Comparison of ENCODE assay signal across 10 mouse cellular contexts in genomic region chr10:41832191-41832590, GRCm38 (mm10). TPM values are rescaled to one million over a fixed set of nuclear protein-coding genes. Genes with fewer than 3 reads are reported as not detected.
A peak's percentile ranks its signal among the peaks of the same experiment; 100 is the strongest.
DNase-seq lines count a peak whose midpoint lies in the region; ATAC-seq and TF ChIP-seq lines count a peak whose summit lies in the region.
"Had no signal": no experiment of that assay in that cellular context is flagged by ENCODE, and none has a peak within 500 bp of the region (broad histone marks: within the 10 kb centered on the region; RNA-seq: fewer than 3 reads in every experiment).

No protein-coding gene starts in this region.

- peak; percentile 30 for DNase-seq in adrenal gland, postnatal 14 days
- DNase-seq in adrenal gland, postnatal 4 days (ENCODE audit: low spot score in 2 of 2): no peak
- DNase-seq in kidney, postnatal 0 days (ENCODE audit: low spot score): peak; percentile 78
- no peak for DNase-seq in kidney, postnatal 25 days
- peak; percentile 73 for DNase-seq in skeletal muscle tissue, adult 2 months (ENCODE audit: low read depth, low spot score)
- DNase-seq: kidney, postnatal 10 days had no signal

- peaks cover 3% of the 10 kb centered on the region; the same call in 1 of the 2 replicates for H3K4me1 ChIP-seq in kidney, postnatal 0 days (replicated peaks; ENCODE audit: insufficient read depth, low read length)
- H3K4me1 ChIP-seq in embryonic facial prominence, embryonic 15.5 days: peaks cover 11% of the 10 kb centered on the region
- H3K4me1 ChIP-seq in intestine, embryonic 15.5 days (replicated peaks): no peaks in the 10 kb centered on the region
- peaks cover 3% of the 10 kb centered on the region for H3K4me1 ChIP-seq in hindbrain, embryonic 16.5 days (ENCODE audit: control insufficient read depth, insufficient read depth, low read depth, low read length)

- no peak for TF ChIP-seq CTCF in kidney, postnatal 0 days (IDR thresholded peaks at IDR 0.05; ENCODE audit: low read depth)

- H3K27ac ChIP-seq in kidney, postnatal 0 days: no peak overlapping the region
- 0 out of 2 replicates have a peak overlapping the region, but pooled peaks have one; percentile 11 for H3K27ac ChIP-seq in embryonic facial prominence, embryonic 15.5 days (replicated peaks)
- H3K27ac ChIP-seq in intestine, embryonic 15.5 days: no peak overlapping the region
- H3K27ac ChIP-seq in hindbrain, embryonic 16.5 days (ENCODE audit: low read depth, low read length): no peak overlapping the region

- H3K4me3 ChIP-seq in kidney, postnatal 0 days (replicated peaks; ENCODE audit: low read depth, low read length): no peak overlapping the region
- no peak overlapping the region for H3K4me3 ChIP-seq in embryonic facial prominence, embryonic 15.5 days (replicated peaks)
- H3K4me3 ChIP-seq in intestine, embryonic 15.5 days (replicated peaks): no peak overlapping the region
- no peak overlapping the region for H3K4me3 ChIP-seq in hindbrain, embryonic 16.5 days (ENCODE audit: low read length)

- no peaks in the 10 kb centered on the region for H3K36me3 ChIP-seq in kidney, postnatal 0 days (ENCODE audit: insufficient read depth, low read length)
- no peaks in the 10 kb centered on the region for H3K36me3 ChIP-seq in embryonic facial prominence, embryonic 15.5 days
- H3K36me3 ChIP-seq in intestine, embryonic 15.5 days: no peaks in the 10 kb centered on the region
- H3K36me3 ChIP-seq in hindbrain, embryonic 16.5 days (ENCODE audit: control insufficient read depth, insufficient read depth, low read length): 0 out of 2 replicates have a peak, but pooled peaks cover 2% of the 10 kb centered on the region

- H3K4me2 ChIP-seq in kidney, postnatal 0 days (ENCODE audit: low read length): no peak overlapping the region
- H3K4me2 ChIP-seq in embryonic facial prominence, embryonic 15.5 days (replicated peaks): no peak overlapping the region
- H3K4me2 ChIP-seq in intestine, embryonic 15.5 days (replicated peaks): no peak overlapping the region
- no peak overlapping the region for H3K4me2 ChIP-seq in hindbrain, embryonic 16.5 days (ENCODE audit: low read length)

- no peak overlapping the region for H3K9ac ChIP-seq in kidney, postnatal 0 days (ENCODE audit: low read depth, low read length)
- no peak overlapping the region for H3K9ac ChIP-seq in embryonic facial prominence, embryonic 15.5 days
- no peak overlapping the region for H3K9ac ChIP-seq in intestine, embryonic 15.5 days
- no peak overlapping the region for H3K9ac ChIP-seq in hindbrain, embryonic 16.5 days (ENCODE audit: low read depth, low read length)

- 34% methylated on average over 6 of the region's 6 CpGs for WGBS in kidney, postnatal 0 days
- WGBS in embryonic facial prominence, embryonic 15.5 days: 35% methylated on average over 6 of the region's 6 CpGs
- WGBS in intestine, embryonic 15.5 days: 70% methylated on average over 6 of the region's 6 CpGs
- WGBS in hindbrain, embryonic 16.5 days: 74% methylated on average over 6 of the region's 6 CpGs

- H3K9me3 ChIP-seq in kidney, postnatal 0 days (replicated peaks; ENCODE audit: low read length): no peaks in the 10 kb centered on the region
- no peaks in the 10 kb centered on the region for H3K9me3 ChIP-seq in embryonic facial prominence, embryonic 15.5 days (replicated peaks)
- no peaks in the 10 kb centered on the region for H3K9me3 ChIP-seq in intestine, embryonic 15.5 days
- H3K9me3 ChIP-seq in hindbrain, embryonic 16.5 days (ENCODE audit: control insufficient read depth, low read length): no peaks in the 10 kb centered on the region

- 0 out of 2 replicates have a peak, but pooled peaks have one; percentile 46 for ATAC-seq in kidney, postnatal 0 days (replicated peaks; ENCODE audit: low FRiP score, low read depth)
- no peak; the same call in 1 of the 2 replicates for ATAC-seq in embryonic facial prominence, embryonic 15.5 days (ENCODE audit: insufficient number of reproducible peaks, low FRiP score, low TSS enrichment, low read depth)
- ATAC-seq in intestine, embryonic 15.5 days: no peak
- no peak for ATAC-seq in hindbrain, embryonic 16.5 days
- ATAC-seq: forebrain, embryonic 14.5 days had no signal

- no peaks in the 10 kb centered on the region for H3K27me3 ChIP-seq in kidney, postnatal 0 days (ENCODE audit: insufficient read depth, low read length)
- H3K27me3 ChIP-seq in embryonic facial prominence, embryonic 15.5 days: no peaks in the 10 kb centered on the region
- H3K27me3 ChIP-seq in intestine, embryonic 15.5 days (replicated peaks): no peaks in the 10 kb centered on the region
- H3K27me3 ChIP-seq in hindbrain, embryonic 16.5 days (replicated peaks; ENCODE audit: control insufficient read depth, insufficient read depth, low read length): no peaks in the 10 kb centered on the region

RNA-seq across cellular contexts. Expression of gene Sesn1, which starts 22.5 kb away (rescaled TPM):
- total RNA-seq in adrenal gland, postnatal 14 days (2021): 19.0 and 32.0 TPM in 2 replicates
- total RNA-seq in adrenal gland, postnatal 4 days (2021): 10 to 100 TPM; 31.1 to 35.5 TPM
- polyA plus RNA-seq in kidney, postnatal 0 days (2015; fragmentation: Nextera tagmentation; extraction: Ambion mirVana): 35.3 and 36.1 TPM in 2 replicates
- polyA plus RNA-seq in embryonic facial prominence, embryonic 15.5 days (2015; fragmentation: Nextera tagmentation; extraction: Ambion mirVana): 47.7 and 49.1 TPM in 2 replicates
- 29.3 and 31.7 TPM in 2 replicates for polyA plus RNA-seq in intestine, embryonic 15.5 days (2015; fragmentation: Nextera tagmentation; extraction: Ambion mirVana)
- 41.0 and 41.2 TPM in 2 replicates for polyA plus RNA-seq in hindbrain, embryonic 16.5 days (2015; fragmentation: Nextera tagmentation; extraction: Ambion mirVana)

RNA-seq across cellular contexts. Expression of gene Cep57l1, which starts 22.5 kb away (rescaled TPM):
- total RNA-seq in adrenal gland, postnatal 14 days (2021): 8.9 and 9.3 TPM in 2 replicates
- 10 to 100 TPM; 16.6 to 18.2 TPM for total RNA-seq in adrenal gland, postnatal 4 days (2021)
- 10.1 and 10.9 TPM in 2 replicates for polyA plus RNA-seq in kidney, postnatal 0 days (2015; fragmentation: Nextera tagmentation; extraction: Ambion mirVana)
- 23.9 and 24.5 TPM in 2 replicates for polyA plus RNA-seq in embryonic facial prominence, embryonic 15.5 days (2015; fragmentation: Nextera tagmentation; extraction: Ambion mirVana)
- polyA plus RNA-seq in intestine, embryonic 15.5 days (2015; fragmentation: Nextera tagmentation; extraction: Ambion mirVana): 17.4 and 19.4 TPM in 2 replicates
- 14.3 and 15.7 TPM in 2 replicates for polyA plus RNA-seq in hindbrain, embryonic 16.5 days (2015; fragmentation: Nextera tagmentation; extraction: Ambion mirVana)

Comparison
In these comparisons a context has a peak if more than half of its experiments do, and no peak if none do; other contexts are left out.
1. DNase-seq: peak in adrenal gland, postnatal 14 days (single experiment), kidney, postnatal 0 days (single experiment) and skeletal muscle tissue, adult 2 months (single experiment); none in adrenal gland, postnatal 4 days (0 of 2) and kidney, postnatal 25 days (0 of 2).